Mouse (Mus musculus): ENCODE results near the gene Flvcr1.

Gene Flvcr1

GRCm38 (mm10) chr1:190980470-190980869 lies 45.5 kb downstream of the Flvcr1 start:
- in situ Hi-C loops (cut with MboI, MseI), result no loop called here

GRCm38 (mm10) chr1:190979100-190979563 lies 46.8 kb downstream of the Flvcr1 start, which contains the start of gene Vash2:
Gene Vash2 (minus strand): TSS chr1:190979296.
- in situ Hi-C loops (cut with MboI, MseI), result no loop called here

- in situ Hi-C loops (cut with MboI, MseI), result no loop called here
Observed at GRCm38 (mm10) chr1:190978511-190979073, 47.4 kb downstream of the Flvcr1 start.

GRCm38 (mm10) chr1:190978001-190978400 lies 48.0 kb downstream of the Flvcr1 start:
- in situ Hi-C loops (cut with MboI, MseI), result no loop called here

GRCm38 (mm10) chr1:190976887-190977573 lies 48.9 kb downstream of the Flvcr1 start:
- in situ Hi-C loops (cut with MboI, MseI), result no loop called here

GRCm38 (mm10) chr1:190974833-190975232 lies 51.1 kb downstream of the Flvcr1 start:
- in situ Hi-C loops (cut with MboI, MseI), result no loop called here

- in situ Hi-C loops (cut with MboI, MseI), result no loop called here
Observed at GRCm38 (mm10) chr1:190974191-190974590, 51.8 kb downstream of the Flvcr1 start.

GRCm38 (mm10) chr1:190972612-190973192 lies 53.3 kb downstream of the Flvcr1 start:
- in situ Hi-C loops (cut with MboI, MseI), result no loop called here

- in situ Hi-C loops (cut with MboI, MseI), result no loop called here
Observed at GRCm38 (mm10) chr1:190971708-190972610, 54.0 kb downstream of the Flvcr1 start.

GRCm38 (mm10) chr1:190968010-190968409 lies 57.9 kb downstream of the Flvcr1 start:
- in situ Hi-C loops (cut with MboI, MseI), result no loop called here

GRCm38 (mm10) chr1:190964992-190965780 lies 60.8 kb downstream of the Flvcr1 start:
- in situ Hi-C loops (cut with MboI, MseI), result no loop called here

- in situ Hi-C loops (cut with MboI, MseI), result no loop called here
Observed at GRCm38 (mm10) chr1:190962760-190963159, 63.2 kb downstream of the Flvcr1 start.

GRCm38 (mm10) chr1:190958821-190959220 lies 67.1 kb downstream of the Flvcr1 start:
- in situ Hi-C loops (cut with MboI, MseI), result no loop called here

All from T-helper 2 cell (primary cell).